Mouse (Mus musculus) embryo, embryonic 9.5 days (tissue): ENCODE results near the gene Zfp950.
A peak's percentile ranks its signal among the peaks of the same experiment; 100 is the strongest.
"Not testable (repeated sequence)": the region's sequence is repeated elsewhere in the genome, so short reads cannot be mapped to it uniquely, and the experiment has no call there.

Experiments used
- DNase-seq: peaks from one replicate; pipeline ENCODE4 v3.0.0-alpha.2; 2017; ENCODE audit errors: extremely low spot score

Zfp950 gene

GRCm38 (mm10) chr19:61140342-61141206 is at the start of gene Zfp950:
Gene Zfp950 (minus strand): TSS chr19:61140840.
- peak; percentile 79 for DNase-seq

GRCm38 (mm10) chr19:61183590-61183989 is 43.0 kb upstream of the Zfp950 start, which contains the start of gene Gm6020:
Gene Gm6020 (plus strand): TSS chr19:61183890.
- not testable (repeated sequence) for DNase-seq

- peak; percentile 32 for DNase-seq
Measured at GRCm38 (mm10) chr19:61175756-61176324, 35.2 kb upstream of the Zfp950 start, which contains the start of gene Gm7102. Gene Gm7102 (minus strand): TSS chr19:61176309.

- DNase-seq, result peak; percentile 43
Measured at GRCm38 (mm10) chr19:61151701-61152420, 11.2 kb upstream of the Zfp950 start.

- DNase-seq, result peak; percentile 37
Measured at GRCm38 (mm10) chr19:61151372-61151700, 10.7 kb upstream of the Zfp950 start.

- DNase-seq, result no peak
Measured at GRCm38 (mm10) chr19:61141299-61141698, 659 bp upstream of the Zfp950 start.

GRCm38 (mm10) chr19:61138655-61139054 is 2.0 kb downstream of the Zfp950 start:
- no peak for DNase-seq

- no peak for DNase-seq
Measured at GRCm38 (mm10) chr19:61131096-61131495, 9.5 kb downstream of the Zfp950 start.

- DNase-seq, result no peak
Measured at GRCm38 (mm10) chr19:61110184-61110583, 30.5 kb downstream of the Zfp950 start.

GRCm38 (mm10) chr19:61097764-61098163 is 42.9 kb downstream of the Zfp950 start:
- peak; percentile 12 for DNase-seq

- no peak for DNase-seq
Measured at GRCm38 (mm10) chr19:61096776-61097175, 43.9 kb downstream of the Zfp950 start.

- no peak for DNase-seq
Measured at GRCm38 (mm10) chr19:61090541-61090940, 50.1 kb downstream of the Zfp950 start.

GRCm38 (mm10) chr19:61089001-61089400 is 51.6 kb downstream of the Zfp950 start:
- no peak for DNase-seq

GRCm38 (mm10) chr19:61087781-61088180 is 52.9 kb downstream of the Zfp950 start:
- DNase-seq, result no peak

- no peak for DNase-seq
Measured at GRCm38 (mm10) chr19:61085217-61085616, 55.4 kb downstream of the Zfp950 start.

GRCm38 (mm10) chr19:61084149-61084940 is 56.3 kb downstream of the Zfp950 start:
- DNase-seq, result peak; percentile 84

GRCm38 (mm10) chr19:61083006-61083405 is 57.6 kb downstream of the Zfp950 start:
- no peak for DNase-seq

GRCm38 (mm10) chr19:61080251-61080749 is 60.3 kb downstream of the Zfp950 start:
- DNase-seq, result no peak

GRCm38 (mm10) chr19:61078622-61079021 is 62.0 kb downstream of the Zfp950 start:
- DNase-seq, result no peak

GRCm38 (mm10) chr19:61065011-61065410 is 75.6 kb downstream of the Zfp950 start:
- no peak for DNase-seq

GRCm38 (mm10) chr19:61064386-61064785 is 76.3 kb downstream of the Zfp950 start:
- no peak for DNase-seq
